Mouse (Mus musculus) erythroblast, embryonic 14.5 days (primary cell): ENCODE measurements around the gene Sptbn1.

Source experiments
- GATA1 ChIP-seq: IDR thresholded peaks from 2 replicates; pipeline ENCODE4 v1.6.1; 2012; ENCODE audit warnings: low read length, inconsistent platforms, mixed read lengths
- TAL1 ChIP-seq: IDR thresholded peaks from 3 replicates; pipeline ENCODE4 v1.6.1; 2012; ENCODE audit warnings: low read length, inconsistent platforms, mixed read lengths

- TF ChIP-seq TAL1, result no peak
- no peak for TF ChIP-seq GATA1
Measured at GRCm38 (mm10) chr11:30224599-30224998, 43.4 kb downstream of the Sptbn1 start.
